Mouse (Mus musculus) lung, embryonic 15.5 days (tissue): ENCODE measurements around the gene Gm3488. TPM values are rescaled to one million over a fixed set of nuclear protein-coding genes. Genes with fewer than 3 reads are reported as not detected.
"Not testable (repeated sequence)": the region's sequence is repeated elsewhere in the genome, so short reads cannot be mapped to it uniquely, and the experiment has no call there.

Source experiments
- ATAC-seq: fragments of 200-750 bp; cut with Nextera tagmentation; 2 replicates; pipeline ENCODE4 v1.8.0; 2017; ENCODE audit warnings: moderate number of reproducible peaks, borderline replicate concordance; ENCODE audit not compliant: low FRiP score, low TSS enrichment; ENCODE audit errors: extremely low read depth
- H3K27ac ChIP-seq: fragments of 300-500 bp; sonication (generic); 2 replicates; pipeline ENCODE4 v1.5.1; 2015; ENCODE audit warnings: moderate library complexity, mild to moderate bottlenecking, inconsistent platforms
- H3K27me3 ChIP-seq: fragments of 300-500 bp; sonication (generic); 2 replicates; pipeline ENCODE4 v1.6.1; 2015; ENCODE audit warnings: inconsistent platforms
- H3K36me3 ChIP-seq: fragments of 300-500 bp; sonication (generic); 2 replicates; pipeline ENCODE4 v1.6.1; 2015; ENCODE audit warnings: inconsistent platforms
- H3K4me1 ChIP-seq: fragments of 300-500 bp; sonication (generic); 2 replicates; pipeline ENCODE4 v1.6.1; 2015; ENCODE audit warnings: inconsistent platforms
- H3K4me2 ChIP-seq: fragments of 300-500 bp; sonication (generic); 2 replicates; pipeline ENCODE4 v1.6.1; 2015; ENCODE audit warnings: inconsistent platforms, mild to moderate bottlenecking, moderate library complexity
- H3K4me3 ChIP-seq: fragments of 300-500 bp; sonication (generic); 2 replicates; pipeline ENCODE4 v1.5.1; 2015; ENCODE audit warnings: mild to moderate bottlenecking, inconsistent platforms
- H3K9ac ChIP-seq: fragments of 300-500 bp; sonication (generic); 2 replicates; pipeline ENCODE4 v1.6.1; 2015; ENCODE audit warnings: inconsistent platforms
- H3K9me3 ChIP-seq: fragments of 300-500 bp; sonication (generic); 2 replicates; pipeline ENCODE4 v1.6.1; 2016; ENCODE audit warnings: inconsistent platforms
- WGBS: fragments of 180-500 bp; shearing (Covaris S2); methylation state at CpG from one replicate; pipeline ENCODE4 v1.1.7; 2015; 5-methylcytosine and 5-hydroxymethylcytosine counted together
- polyA plus RNA-seq: library from polyadenylated mRNA; unstranded; fragments of >200 nt; fragmentation: Nextera tagmentation; extraction: Ambion mirVana; gene quantifications from 2 replicates; pipeline ENCODE4 v1.2.1, GENCODE M21; 2015

Gm3488 gene
- polyA plus RNA-seq = 1.2 and 1.5 TPM in 2 replicates

- not testable (repeated sequence) for H3K9me3 ChIP-seq, H3K4me3 ChIP-seq, H3K27ac ChIP-seq, ATAC-seq, H3K4me2 ChIP-seq, H3K9ac ChIP-seq, H3K27me3 ChIP-seq, H3K36me3 ChIP-seq, H3K4me1 ChIP-seq
- whole genome bisulfite sequencing = no CpG with 5 or more reads among the region's 35 CpGs
These were observed at the start of gene Gm3488 for GRCm38 (mm10) chr14:5501374-5501773. Gene Gm3488, plus strand, starts transcription at chr14:5501674.

- no CpG with 5 or more reads among the region's 3 CpGs for WGBS
These were observed 46.1 kb upstream of the Gm3488 start, which contains the start of gene Gm3194 for GRCm38 (mm10) chr14:5455367-5455766. Gene Gm3194, minus strand, starts transcription at chr14:5455467.

GRCm38 (mm10) chr14:5460469-5460868 lies 41.0 kb upstream of the Gm3488 start:
- not testable (repeated sequence) for H3K4me3 ChIP-seq, H3K9ac ChIP-seq, ATAC-seq, H3K9me3 ChIP-seq, H3K27ac ChIP-seq, H3K36me3 ChIP-seq, H3K4me1 ChIP-seq, H3K4me2 ChIP-seq, H3K27me3 ChIP-seq
- no CpG with 5 or more reads among the region's 19 CpGs for WGBS

More at GRCm38 (mm10) chr14:5455367-5455766, 46.1 kb upstream of the Gm3488 start, which contains the start of gene Gm3194:
- H3K4me3 ChIP-seq, H3K4me2 ChIP-seq, H3K27ac ChIP-seq, H3K4me1 ChIP-seq, H3K36me3 ChIP-seq, H3K9me3 ChIP-seq, H3K27me3 ChIP-seq, H3K9ac ChIP-seq, ATAC-seq: not testable (repeated sequence)

- not testable (repeated sequence) for H3K4me2 ChIP-seq, H3K4me1 ChIP-seq, H3K4me3 ChIP-seq, H3K36me3 ChIP-seq, H3K9ac ChIP-seq, H3K9me3 ChIP-seq, H3K27me3 ChIP-seq, ATAC-seq, H3K27ac ChIP-seq
- WGBS = no CpG with 5 or more reads among the region's 3 CpGs
These were observed 23.7 kb upstream of the Gm3488 start, which contains the start of gene Gm8246 for GRCm38 (mm10) chr14:5477730-5478129. Gene Gm8246, minus strand, starts transcription at chr14:5477830.

- ATAC-seq, H3K27ac ChIP-seq, H3K27me3 ChIP-seq, H3K36me3 ChIP-seq, H3K9ac ChIP-seq, H3K4me2 ChIP-seq, H3K4me3 ChIP-seq, H3K4me1 ChIP-seq, H3K9me3 ChIP-seq: not testable (repeated sequence)
- WGBS = 80% methylated on average over 5 of the region's 5 CpGs
These were observed 17.6 kb upstream of the Gm3488 start, which contains the start of gene Gm3187 for GRCm38 (mm10) chr14:5483907-5484306. Gene Gm3187, plus strand, starts transcription at chr14:5484207.

- H3K27me3 ChIP-seq, H3K36me3 ChIP-seq, H3K9me3 ChIP-seq, H3K27ac ChIP-seq, ATAC-seq, H3K4me1 ChIP-seq, H3K4me3 ChIP-seq, H3K4me2 ChIP-seq, H3K9ac ChIP-seq: not testable (repeated sequence)
- no CpG with 5 or more reads among the region's 2 CpGs for WGBS
These were observed 36.7 kb downstream of the Gm3488 start, which contains the start of gene Gm3532 for GRCm38 (mm10) chr14:5538196-5538595. Gene Gm3532, plus strand, starts transcription at chr14:5538496.

Other genes with a start within 250 kb of the Gm3488 start
- gene Gm3526, start 241.1 kb upstream of the Gm3488 start, polyA plus RNA-seq = not detected in 2 replicates
- gene Gm3542, start 166.7 kb upstream of the Gm3488 start, polyA plus RNA-seq = not detected in 2 replicates
- gene Gm3500, start 112.6 kb upstream of the Gm3488 start, polyA plus RNA-seq = 0.71 TPM in 1 of 2 replicates, not detected in the other
- 0.39 and 0.50 TPM in 2 replicates for gene Gm3194, start 46.2 kb upstream of the Gm3488 start, polyA plus RNA-seq
- not detected in 2 replicates for gene Gm8246, start 23.8 kb upstream of the Gm3488 start, polyA plus RNA-seq
- not detected in 2 replicates for gene Gm3187, start 17.5 kb upstream of the Gm3488 start, polyA plus RNA-seq
- 0.23 TPM in 1 of 2 replicates, not detected in the other for gene Gm3532, start 36.8 kb downstream of the Gm3488 start, polyA plus RNA-seq
- not detected in 2 replicates for gene Gm8265, start 131.4 kb downstream of the Gm3488 start, polyA plus RNA-seq
- gene Gm9603, start 185.8 kb downstream of the Gm3488 start, polyA plus RNA-seq = not detected in 2 replicates
- 0.52 TPM in 1 of 2 replicates, not detected in the other for gene Gm3373, start 239.9 kb downstream of the Gm3488 start, polyA plus RNA-seq